9 mouse cellular contexts compared by ENCODE assay signal in the genomic region with DNA sequence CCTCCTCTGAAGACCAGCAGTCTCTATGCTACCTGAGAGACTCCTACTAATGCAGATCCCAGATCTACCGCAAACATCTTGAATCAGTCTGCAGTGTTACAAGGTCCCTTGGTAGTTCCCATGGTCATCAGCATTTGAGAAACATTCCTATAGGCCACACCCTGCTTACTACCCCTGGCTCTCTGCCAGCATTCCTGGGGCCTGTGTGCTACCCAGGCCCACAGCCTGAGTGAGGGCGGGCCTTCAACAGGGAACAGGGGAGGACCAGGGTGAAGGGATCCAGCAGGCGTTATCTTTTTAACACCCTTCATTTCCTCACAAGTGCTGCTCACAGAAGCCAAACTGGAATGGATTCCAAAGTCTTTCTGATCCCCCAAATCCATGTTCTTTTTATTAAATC.
A peak's percentile ranks its signal among the peaks of the same experiment; 100 is the strongest.
DNase-seq lines count a peak whose midpoint lies in the region; TF ChIP-seq lines count a peak whose summit lies in the region.
"Had no signal": no experiment of that assay in that cellular context is flagged by ENCODE, and none has a peak within 500 bp of the region (broad histone marks: within the 10 kb centered on the region; RNA-seq: fewer than 3 reads in every experiment).

No protein-coding gene starts in this region.

- no peak overlapping the region for H3K4me3 ChIP-seq in embryonic fibroblast, embryonic 13.5 days (ENCODE audit: insufficient read depth, low read length)
- H3K4me3 ChIP-seq: forebrain, embryonic 15.5 days had no signal

- peaks cover 30% of the 10 kb centered on the region for H3K4me1 ChIP-seq in embryonic fibroblast, embryonic 13.5 days (ENCODE audit: control insufficient read depth, insufficient read depth, low read length)

- peak overlapping the region; percentile 62 for H3K27ac ChIP-seq in embryonic fibroblast, embryonic 13.5 days (ENCODE audit: insufficient read depth, low read length)
- H3K27ac ChIP-seq: forebrain, embryonic 15.5 days; liver, embryonic 14.5 days had no signal

- no peak for TF ChIP-seq CTCF in embryonic fibroblast, embryonic 13.5 days (IDR thresholded peaks at IDR 0.05; ENCODE audit: borderline replicate concordance, insufficient read depth, low read length)

- TF ChIP-seq POLR2A in embryonic fibroblast, embryonic 13.5 days (IDR thresholded peaks at IDR 0.05; ENCODE audit: low read depth, low read length) = no peak

- DNase-seq in retina, postnatal 1 day = peak; percentile 44
- DNase-seq in retina, embryonic 14.5 days (ENCODE audit: low spot score) = no peak
- peak; percentile 40 to 58 for DNase-seq in kidney, postnatal 25 days
- DNase-seq in layer of hippocampus, postnatal 14 days (ENCODE audit: low spot score in 2 of 2) = no peak
- DNase-seq in layer of hippocampus, postnatal 10 days (ENCODE audit: low spot score in 2 of 2) = no peak
- DNase-seq in cerebellum, adult 11 months = no peak

Comparison
In these comparisons a context has a peak if more than half of its experiments do, and no peak if none do; other contexts are left out.
1. DNase-seq: peak in retina, postnatal 1 day (single experiment) and kidney, postnatal 25 days (2 of 2); none in retina, embryonic 14.5 days (single experiment), layer of hippocampus, postnatal 14 days (0 of 2), layer of hippocampus, postnatal 10 days (0 of 2) and cerebellum, adult 11 months (single experiment).